Mouse (Mus musculus): Measurements from ENCODE around the gene 4930432M17Rik. TPM values are rescaled to one million over a fixed set of nuclear protein-coding genes. Genes with fewer than 3 reads are reported as not detected.
A peak's percentile ranks its signal among the peaks of the same experiment; 100 is the strongest.

Gene 4930432M17Rik
- total and polyA plus RNA-seq, 3 experiments, result not detected

DNA sequence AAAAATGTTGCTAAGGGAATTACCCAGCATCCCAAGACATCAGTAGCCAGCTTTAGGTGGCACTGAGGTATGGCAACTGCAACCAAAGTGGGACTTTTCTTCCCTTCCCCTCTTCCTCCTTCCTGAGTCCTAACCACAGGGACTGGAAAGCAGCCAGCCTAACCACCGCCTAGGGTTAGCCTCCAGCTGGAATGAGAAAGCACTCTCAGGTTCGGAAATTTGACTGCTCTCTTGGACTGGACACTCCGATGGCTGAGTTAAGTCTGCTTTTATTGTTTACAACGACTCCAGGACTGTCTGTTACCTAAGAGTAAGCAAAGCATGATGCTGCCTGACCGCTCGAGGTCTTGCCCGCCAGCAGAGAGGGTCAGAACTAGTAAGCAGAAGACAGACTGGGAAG lies 26.6 kb downstream of the 4930432M17Rik start:
- intact Hi-C loops (cut with DNase I), result no loop called here
- Histone ChIP-seq H3K27ac (no peak overlapping the region), H3K4me3 (no peak overlapping the region), H3K27me3 (ENCODE audit: control insufficient read depth, insufficient read depth, low read length) (no peaks in the 10 kb centered on the region), H3K36me3 (ENCODE audit: control insufficient read depth, insufficient read depth, low read length) (no peaks in the 10 kb centered on the region), H3K4me1 (ENCODE audit: control insufficient read depth, insufficient read depth, low read length) (peaks cover 3% of the 10 kb centered on the region), H3K79me2 (replicated peaks; ENCODE audit: control insufficient read depth, insufficient read depth, low read length) (no peaks in the 10 kb centered on the region), H3K9ac (ENCODE audit: low read depth, low read length) (no peak overlapping the region)
- WGBS, result 71% methylated on average over 7 of the region's 7 CpGs
- peak in 1 of 2 experiments; percentile 25 for DNase-seq
- TF ChIP-seq EP300 (IDR thresholded peaks at IDR 0.05; ENCODE audit: insufficient read depth, low read depth, low read length) (no peak), POLR2A (IDR thresholded peaks at IDR 0.05; ENCODE audit: insufficient read depth, low read depth, low read length) (no peak), CTCF (IDR thresholded peaks at IDR 0.05) (no peak)

DNA sequence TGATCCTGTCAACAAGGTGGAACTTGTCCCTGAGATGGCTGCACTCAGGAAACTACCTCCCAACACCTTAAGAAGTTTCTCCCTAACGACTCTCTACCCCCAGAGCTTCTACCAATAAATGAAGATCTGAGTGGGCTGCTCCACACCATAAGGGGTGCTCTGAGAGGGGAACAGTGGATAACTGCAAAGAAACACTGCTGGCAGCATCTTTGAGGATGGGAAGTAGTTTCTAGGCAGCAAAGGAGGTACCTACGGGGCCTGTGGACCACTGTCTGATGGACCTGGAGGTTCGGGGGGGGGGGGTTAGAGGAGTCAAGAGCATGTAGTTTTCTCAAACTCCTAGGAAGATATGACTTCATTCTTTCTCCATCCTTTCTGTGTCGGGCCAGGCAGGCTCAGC lies 28.8 kb downstream of the 4930432M17Rik start:
- H3K27me3 ChIP-seq (ENCODE audit: control insufficient read depth, insufficient read depth, low read length), result no peaks in the 10 kb centered on the region
- intact Hi-C loops (cut with DNase I), result no loop called here
- H3K36me3 ChIP-seq (ENCODE audit: control insufficient read depth, insufficient read depth, low read length), result no peaks in the 10 kb centered on the region
- H3K27ac ChIP-seq, result no peak overlapping the region
- H3K4me3 ChIP-seq, result no peak overlapping the region
- WGBS, result 72% methylated on average over 4 of the region's 4 CpGs
- TF ChIP-seq EP300 (IDR thresholded peaks at IDR 0.05; ENCODE audit: insufficient read depth, low read depth, low read length), result no peak
- no peak for TF ChIP-seq POLR2A (IDR thresholded peaks at IDR 0.05; ENCODE audit: insufficient read depth, low read depth, low read length)
- no peak for TF ChIP-seq CTCF (IDR thresholded peaks at IDR 0.05)
- peak in 1 of 2 experiments; percentile 4 for DNase-seq
- H3K9ac ChIP-seq (ENCODE audit: low read depth, low read length), result no peak overlapping the region
- H3K4me1 ChIP-seq (ENCODE audit: control insufficient read depth, insufficient read depth, low read length), result peaks cover 3% of the 10 kb centered on the region
- no peaks in the 10 kb centered on the region for H3K79me2 ChIP-seq (replicated peaks; ENCODE audit: control insufficient read depth, insufficient read depth, low read length)

DNA sequence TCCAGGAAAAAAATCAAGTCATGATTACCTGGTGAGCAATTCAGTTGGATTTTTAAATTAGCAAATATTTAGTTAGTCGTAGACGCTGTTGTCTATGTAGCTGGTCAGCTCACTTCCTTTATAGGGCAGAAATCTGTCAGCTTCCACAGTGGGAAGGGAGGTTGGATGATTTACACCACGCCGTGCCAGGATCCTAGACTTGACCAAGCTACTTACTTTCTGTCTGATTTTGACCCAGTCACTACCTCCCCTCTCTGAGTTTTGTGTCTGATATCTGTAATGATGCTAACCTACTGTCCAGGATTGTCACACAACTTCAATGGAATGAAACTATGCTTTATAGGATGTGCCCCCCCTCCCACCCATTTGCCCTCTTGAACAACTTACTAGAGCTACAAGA lies 29.3 kb downstream of the 4930432M17Rik start:
- TF ChIP-seq CTCF (IDR thresholded peaks at IDR 0.05), result no peak
- TF ChIP-seq EP300 (IDR thresholded peaks at IDR 0.05; ENCODE audit: insufficient read depth, low read depth, low read length), result no peak
- no peak for TF ChIP-seq POLR2A (IDR thresholded peaks at IDR 0.05; ENCODE audit: insufficient read depth, low read depth, low read length)
- Histone ChIP-seq H3K4me3 (no peak overlapping the region), H3K27ac (no peak overlapping the region), H3K9ac (ENCODE audit: low read depth, low read length) (no peak overlapping the region), H3K27me3 (ENCODE audit: control insufficient read depth, insufficient read depth, low read length) (no peaks in the 10 kb centered on the region), H3K79me2 (replicated peaks; ENCODE audit: control insufficient read depth, insufficient read depth, low read length) (no peaks in the 10 kb centered on the region), H3K4me1 (ENCODE audit: control insufficient read depth, insufficient read depth, low read length) (peaks cover 3% of the 10 kb centered on the region), H3K36me3 (ENCODE audit: control insufficient read depth, insufficient read depth, low read length) (no peaks in the 10 kb centered on the region)
- peak in 1 of 2 experiments; percentile 9 for DNase-seq
- intact Hi-C loops (cut with DNase I), result no loop called here
- WGBS, result 94% methylated on average over 4 of the region's 4 CpGs

DNA sequence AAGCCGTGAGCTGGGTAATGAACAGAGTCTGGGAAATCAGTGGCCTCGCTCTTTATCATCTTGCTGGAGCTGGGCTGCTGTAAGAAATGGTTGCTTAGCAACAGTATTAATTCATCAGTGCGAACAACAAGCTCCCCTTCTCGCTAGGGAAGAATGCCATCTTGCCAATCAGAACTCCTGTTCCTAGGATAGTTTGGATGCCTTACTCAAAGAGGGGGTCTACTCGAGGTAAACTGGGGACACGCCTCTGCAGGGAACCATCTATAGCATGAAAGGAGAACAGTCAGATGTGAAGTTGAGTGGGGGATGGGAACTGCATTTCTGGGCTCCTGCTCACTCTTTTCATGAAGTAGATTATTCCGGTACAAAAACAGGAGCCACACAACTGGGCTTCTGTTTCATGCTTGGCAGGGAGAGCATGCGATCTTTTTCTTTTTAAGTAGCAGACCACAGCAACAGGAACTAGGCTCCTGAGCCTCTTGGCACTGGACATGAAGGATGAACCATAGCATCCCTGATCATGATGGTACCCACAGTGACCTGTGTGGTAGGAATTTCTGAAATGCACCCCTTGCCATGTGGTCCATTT lies 29.9 kb downstream of the 4930432M17Rik start:
- Histone ChIP-seq H3K27me3 (ENCODE audit: control insufficient read depth, insufficient read depth, low read length) (no peaks in the 10 kb centered on the region), H3K9ac (ENCODE audit: low read depth, low read length) (no peak overlapping the region), H3K79me2 (replicated peaks; ENCODE audit: control insufficient read depth, insufficient read depth, low read length) (no peaks in the 10 kb centered on the region), H3K36me3 (ENCODE audit: control insufficient read depth, insufficient read depth, low read length) (no peaks in the 10 kb centered on the region), H3K4me1 (ENCODE audit: control insufficient read depth, insufficient read depth, low read length) (peaks cover 3% of the 10 kb centered on the region), H3K4me3 (no peak overlapping the region), H3K27ac (no peak overlapping the region)
- intact Hi-C loops (cut with DNase I), result no loop called here
- peak in 1 of 2 experiments; percentile 7 for DNase-seq
- no peak for TF ChIP-seq POLR2A (IDR thresholded peaks at IDR 0.05; ENCODE audit: insufficient read depth, low read depth, low read length)
- no peak for TF ChIP-seq CTCF (IDR thresholded peaks at IDR 0.05)
- no peak for TF ChIP-seq EP300 (IDR thresholded peaks at IDR 0.05; ENCODE audit: insufficient read depth, low read depth, low read length)
- 37% methylated on average over 8 of the region's 8 CpGs for WGBS

DNA sequence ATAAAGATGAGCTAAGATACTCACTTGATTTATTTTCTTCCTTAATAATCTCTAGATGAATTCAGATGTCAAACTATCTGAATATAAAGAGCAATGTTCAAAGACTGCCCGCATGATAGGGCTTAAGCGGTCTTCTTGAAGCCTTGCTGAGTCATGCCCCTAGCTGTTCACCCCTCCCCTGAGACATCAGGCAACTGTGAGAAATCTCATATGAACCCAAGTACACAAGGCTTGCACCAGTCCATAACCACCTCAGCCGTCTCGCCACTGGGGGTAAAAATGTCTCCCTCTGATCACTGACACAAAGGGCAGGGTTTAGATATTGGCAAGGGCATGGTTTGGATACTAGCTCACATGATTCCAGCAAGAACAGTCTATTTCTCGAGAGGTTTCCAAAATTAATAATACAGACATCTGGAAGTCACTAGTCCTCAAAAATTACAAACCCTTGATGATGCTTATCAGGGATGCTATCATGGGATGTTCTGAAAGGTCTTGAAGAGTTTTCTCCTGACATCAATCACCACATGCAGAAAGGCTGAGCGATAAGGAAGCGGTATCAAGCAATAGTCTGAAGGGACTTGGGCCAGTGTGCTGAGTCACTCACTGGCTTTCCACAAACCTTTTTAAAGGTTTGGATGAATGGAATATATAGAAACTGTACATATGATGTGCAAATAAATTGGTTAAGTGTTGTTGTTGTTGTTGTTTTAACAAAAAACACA lies 32.8 kb downstream of the 4930432M17Rik start:
- H3K36me3 ChIP-seq (ENCODE audit: control insufficient read depth, insufficient read depth, low read length), result no peaks in the 10 kb centered on the region
- intact Hi-C loops (cut with DNase I), result no loop called here
- no peaks in the 10 kb centered on the region for H3K79me2 ChIP-seq (replicated peaks; ENCODE audit: control insufficient read depth, insufficient read depth, low read length)
- H3K27ac ChIP-seq, result no peak overlapping the region
- 76% methylated on average over 7 of the region's 7 CpGs for WGBS
- no peak overlapping the region for H3K4me3 ChIP-seq
- H3K27me3 ChIP-seq (ENCODE audit: control insufficient read depth, insufficient read depth, low read length), result no peaks in the 10 kb centered on the region
- H3K4me1 ChIP-seq (ENCODE audit: control insufficient read depth, insufficient read depth, low read length), result peaks cover 5% of the 10 kb centered on the region
- DNase-seq, result peak in 1 of 2 experiments; percentile 12
- TF ChIP-seq POLR2A (IDR thresholded peaks at IDR 0.05; ENCODE audit: insufficient read depth, low read depth, low read length), result no peak
- no peak overlapping the region for H3K9ac ChIP-seq (ENCODE audit: low read depth, low read length)

DNA sequence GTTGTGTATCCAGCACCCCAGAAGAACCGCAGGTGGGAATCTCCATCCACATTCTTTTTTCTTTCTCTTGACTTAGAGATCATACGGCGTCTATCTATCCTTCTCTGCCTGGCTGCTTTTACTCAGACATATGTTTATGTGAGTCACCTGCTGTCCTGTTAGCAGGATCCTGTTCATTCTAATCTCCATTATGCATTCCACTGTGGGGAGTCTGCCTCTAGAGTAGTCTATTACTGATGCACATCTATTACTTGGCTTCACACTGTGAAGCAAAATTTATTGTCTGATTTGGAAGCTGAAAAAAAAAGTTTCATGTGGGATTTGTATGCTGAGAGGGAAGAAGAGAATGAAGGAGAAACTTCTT lies 33.3 kb downstream of the 4930432M17Rik start:
- Histone ChIP-seq H3K4me3 (no peak overlapping the region), H3K27ac (no peak overlapping the region), H3K27me3 (ENCODE audit: control insufficient read depth, insufficient read depth, low read length) (no peaks in the 10 kb centered on the region), H3K9ac (ENCODE audit: low read depth, low read length) (no peak overlapping the region), H3K4me1 (ENCODE audit: control insufficient read depth, insufficient read depth, low read length) (peaks cover 3% of the 10 kb centered on the region; the same call in 1 of the 2 replicates), H3K36me3 (ENCODE audit: control insufficient read depth, insufficient read depth, low read length) (no peaks in the 10 kb centered on the region), H3K79me2 (replicated peaks; ENCODE audit: control insufficient read depth, insufficient read depth, low read length) (no peaks in the 10 kb centered on the region)
- WGBS, result 89% methylated on average over 3 of the region's 3 CpGs
- TF ChIP-seq POLR2A (IDR thresholded peaks at IDR 0.05; ENCODE audit: insufficient read depth, low read depth, low read length), result no peak
- TF ChIP-seq CTCF (IDR thresholded peaks at IDR 0.05), result no peak
- no peak for TF ChIP-seq EP300 (IDR thresholded peaks at IDR 0.05; ENCODE audit: insufficient read depth, low read depth, low read length)
- intact Hi-C loops (cut with DNase I), result no loop called here
- no peak for DNase-seq
